Mouse (Mus musculus): Measurements from ENCODE around the gene Bub3.
A peak's percentile ranks its signal among the peaks of the same experiment; 100 is the strongest.

Bub3 gene

GRCm38 (mm10) chr7:131556116-131556515 is 3.9 kb upstream of the Bub3 start:
- DNase-seq (ENCODE audit: inconsistent ontology term), result no peak

GRCm38 (mm10) chr7:131556541-131557271 is 3.3 kb upstream of the Bub3 start:
- DNase-seq (ENCODE audit: inconsistent ontology term), result no peak

GRCm38 (mm10) chr7:131557751-131558150 is 2.3 kb upstream of the Bub3 start:
- DNase-seq (ENCODE audit: inconsistent ontology term), result no peak

GRCm38 (mm10) chr7:131560697-131561042 is 648 bp downstream of the Bub3 start:
- no peak for DNase-seq (ENCODE audit: inconsistent ontology term)

- no peak for DNase-seq (ENCODE audit: inconsistent ontology term)
Observed at GRCm38 (mm10) chr7:131575246-131575645, 15.2 kb downstream of the Bub3 start.

- peak; percentile 62 for DNase-seq (ENCODE audit: inconsistent ontology term)
Observed at GRCm38 (mm10) chr7:131582178-131582577, 22.2 kb downstream of the Bub3 start.

- no peak for DNase-seq (ENCODE audit: inconsistent ontology term)
Observed at GRCm38 (mm10) chr7:131585551-131585950, 25.5 kb downstream of the Bub3 start.

- DNase-seq (ENCODE audit: inconsistent ontology term), result no peak
Observed at GRCm38 (mm10) chr7:131597779-131598482, 37.9 kb downstream of the Bub3 start.

GRCm38 (mm10) chr7:131598483-131598824 is 38.4 kb downstream of the Bub3 start:
- peak; percentile 52 for DNase-seq (ENCODE audit: inconsistent ontology term)

GRCm38 (mm10) chr7:131602106-131602505 is 42.1 kb downstream of the Bub3 start:
- DNase-seq (ENCODE audit: inconsistent ontology term), result no peak

GRCm38 (mm10) chr7:131603186-131603585 is 43.2 kb downstream of the Bub3 start:
- no peak for DNase-seq (ENCODE audit: inconsistent ontology term)

- no peak for DNase-seq (ENCODE audit: inconsistent ontology term)
Observed at GRCm38 (mm10) chr7:131604946-131605345, 44.9 kb downstream of the Bub3 start.

GRCm38 (mm10) chr7:131605481-131605880 is 45.5 kb downstream of the Bub3 start:
- DNase-seq (ENCODE audit: inconsistent ontology term), result no peak

GRCm38 (mm10) chr7:131608049-131608448 is 48.0 kb downstream of the Bub3 start:
- no peak for DNase-seq (ENCODE audit: inconsistent ontology term)

GRCm38 (mm10) chr7:131609677-131610076 is 49.7 kb downstream of the Bub3 start:
- DNase-seq (ENCODE audit: inconsistent ontology term), result no peak
